Comparison of ENCODE assay signal across 20 mouse cellular contexts in genomic region chr3:58153874-58154756, GRCm38 (mm10).
"Had no signal": no experiment of that assay in that cellular context is flagged by ENCODE, and none has a peak within 500 bp of the region (broad histone marks: within the 10 kb centered on the region; RNA-seq: fewer than 3 reads in every experiment).

No protein-coding gene starts in this region.

- H3K27ac ChIP-seq: limb, embryonic 10.5 days; limb, embryonic 13.5 days; liver, embryonic 12.5 days; liver, embryonic 15.5 days; lung, embryonic 15.5 days; neural tube, embryonic 12.5 days; neural tube, embryonic 15.5 days; stomach, postnatal 0 days had no signal

- H3K9ac ChIP-seq: limb, embryonic 13.5 days; liver, embryonic 12.5 days; liver, embryonic 15.5 days; lung, embryonic 15.5 days; neural tube, embryonic 12.5 days; neural tube, embryonic 15.5 days had no signal

- H3K4me2 ChIP-seq: limb, embryonic 13.5 days; liver, embryonic 12.5 days; liver, embryonic 15.5 days; lung, embryonic 15.5 days; midbrain, embryonic 11.5 days; neural tube, embryonic 12.5 days; neural tube, embryonic 15.5 days had no signal

- H3K27me3 ChIP-seq: limb, embryonic 13.5 days; liver, embryonic 12.5 days; liver, embryonic 15.5 days; lung, embryonic 15.5 days; neural tube, embryonic 12.5 days; neural tube, embryonic 15.5 days had no signal

- H3K9me3 ChIP-seq: limb, embryonic 10.5 days; limb, embryonic 13.5 days; liver, embryonic 12.5 days; liver, embryonic 15.5 days; lung, embryonic 15.5 days; neural tube, embryonic 12.5 days; neural tube, embryonic 15.5 days had no signal

- H3K4me1 ChIP-seq: liver, embryonic 12.5 days; liver, embryonic 15.5 days; lung, embryonic 15.5 days; neural tube, embryonic 12.5 days; neural tube, embryonic 15.5 days had no signal

- DNase-seq: kidney, adult 9 months; kidney, postnatal 14 days; kidney, postnatal 4 days; liver; lung, adult 18-20 months; lung, postnatal 14 days; lung, postnatal 4 days; midbrain, embryonic 14.5 days; right cerebral cortex, postnatal 4 days; thymus, adult 2 months; thymus, postnatal 25 days had no signal

- H3K36me3 ChIP-seq: limb, embryonic 10.5 days; limb, embryonic 13.5 days; liver, embryonic 12.5 days; liver, embryonic 15.5 days; lung, embryonic 15.5 days; neural tube, embryonic 12.5 days; neural tube, embryonic 15.5 days had no signal

- ATAC-seq: liver, embryonic 12.5 days had no signal

- H3K4me3 ChIP-seq: limb, embryonic 10.5 days; limb, embryonic 13.5 days; liver, embryonic 12.5 days; liver, embryonic 15.5 days; lung, embryonic 15.5 days; neural tube, embryonic 12.5 days; neural tube, embryonic 15.5 days had no signal
